In the genomic region with DNA sequence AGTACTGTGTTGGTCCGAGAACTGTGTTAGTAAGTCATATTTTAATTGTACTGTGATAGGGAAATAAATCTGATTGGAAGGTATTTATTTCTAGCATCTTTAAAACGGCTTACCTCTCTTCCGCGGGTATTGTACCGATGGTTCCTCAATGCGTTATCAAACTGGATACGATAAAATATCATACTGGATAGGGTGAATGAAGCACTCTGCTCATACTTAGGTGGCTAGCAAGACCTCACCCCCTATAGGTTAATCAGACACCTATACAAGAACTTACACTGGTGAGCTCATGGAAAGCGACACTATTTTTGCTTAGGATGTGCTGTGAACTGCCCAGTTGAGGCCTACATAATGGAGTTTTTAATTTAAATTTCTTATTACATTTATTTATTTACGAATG, we compare ENCODE assay signal across 9 mouse cellular contexts. TPM values are rescaled to one million over a fixed set of nuclear protein-coding genes. Genes with fewer than 3 reads are reported as not detected.
DNase-seq lines count a peak whose midpoint lies in the region; ATAC-seq lines count a peak whose summit lies in the region.
"Had no signal": no experiment of that assay in that cellular context is flagged by ENCODE, and none has a peak within 500 bp of the region (broad histone marks: within the 10 kb centered on the region; RNA-seq: fewer than 3 reads in every experiment).

No protein-coding gene starts in this region.

- peak overlapping the region; percentile 83 for H3K9ac ChIP-seq in kidney, embryonic 16.5 days (replicated peaks; ENCODE audit: low read length)
- H3K9ac ChIP-seq in hindbrain, embryonic 16.5 days (ENCODE audit: low read depth, low read length): peak overlapping the region; percentile 80
- H3K9ac ChIP-seq in midbrain, embryonic 15.5 days: peak overlapping the region; percentile 60

- H3K27ac ChIP-seq in kidney, embryonic 16.5 days (ENCODE audit: low read length): peak overlapping the region; percentile 99
- peak overlapping the region; percentile 96 for H3K27ac ChIP-seq in embryonic facial prominence, embryonic 10.5 days (replicated peaks)
- H3K27ac ChIP-seq in hindbrain, embryonic 16.5 days (ENCODE audit: low read depth, low read length): peak overlapping the region; percentile 100
- H3K27ac ChIP-seq in midbrain, embryonic 15.5 days: peak overlapping the region; percentile 98

- peak overlapping the region; percentile 90 for H3K4me2 ChIP-seq in kidney, embryonic 16.5 days (replicated peaks; ENCODE audit: low read depth, low read length)
- peak overlapping the region; percentile 61 for H3K4me2 ChIP-seq in hindbrain, embryonic 16.5 days (ENCODE audit: low read length)
- H3K4me2 ChIP-seq in midbrain, embryonic 15.5 days: peak overlapping the region; percentile 72

- WGBS in kidney, embryonic 16.5 days: 74% methylated on average over 9 of the region's 9 CpGs
- WGBS in embryonic facial prominence, embryonic 10.5 days: 78% methylated on average over 9 of the region's 9 CpGs
- 78% methylated on average over 9 of the region's 9 CpGs for WGBS in hindbrain, embryonic 16.5 days
- WGBS in midbrain, embryonic 15.5 days: 75% methylated on average over 9 of the region's 9 CpGs

- no peak for DNase-seq in kidney, postnatal 4 days
- DNase-seq in embryonic facial prominence, embryonic 10.5 days (ENCODE audit: low spot score): no peak
- DNase-seq in adrenal gland, adult 18-20 months (ENCODE audit: low spot score in 2 of 2): no peak
- DNase-seq in left cerebral cortex, adult 9 months (ENCODE audit: low spot score in 2 of 2): no peak
- no peak for DNase-seq in retina, embryonic 14.5 days (ENCODE audit: low spot score)
- DNase-seq: right cerebral cortex, postnatal 4 days had no signal

- H3K9me3 ChIP-seq in kidney, embryonic 16.5 days (ENCODE audit: low read length): no peaks in the 10 kb centered on the region
- H3K9me3 ChIP-seq in embryonic facial prominence, embryonic 10.5 days: no peaks in the 10 kb centered on the region
- no peaks in the 10 kb centered on the region for H3K9me3 ChIP-seq in hindbrain, embryonic 16.5 days (ENCODE audit: control insufficient read depth, low read length)
- no peaks in the 10 kb centered on the region for H3K9me3 ChIP-seq in midbrain, embryonic 15.5 days

- H3K4me3 ChIP-seq in kidney, embryonic 16.5 days (ENCODE audit: low read length): peak overlapping the region; percentile 85
- H3K4me3 ChIP-seq in embryonic facial prominence, embryonic 10.5 days: peak overlapping the region; percentile 74
- H3K4me3 ChIP-seq in hindbrain, embryonic 16.5 days (ENCODE audit: low read length): peak overlapping the region; percentile 62
- H3K4me3 ChIP-seq in midbrain, embryonic 15.5 days: peak overlapping the region; percentile 66

- no peaks in the 10 kb centered on the region for H3K27me3 ChIP-seq in kidney, embryonic 16.5 days (ENCODE audit: insufficient read depth, low read length)
- no peaks in the 10 kb centered on the region for H3K27me3 ChIP-seq in embryonic facial prominence, embryonic 10.5 days (replicated peaks; ENCODE audit: low read depth, poor library complexity, severe bottlenecking)
- H3K27me3 ChIP-seq in hindbrain, embryonic 16.5 days (replicated peaks; ENCODE audit: control insufficient read depth, insufficient read depth, low read length): no peaks in the 10 kb centered on the region
- no peaks in the 10 kb centered on the region for H3K27me3 ChIP-seq in midbrain, embryonic 15.5 days (replicated peaks)

- H3K36me3 ChIP-seq in kidney, embryonic 16.5 days (ENCODE audit: insufficient read depth, low read length): peaks cover 14% of the 10 kb centered on the region
- peaks cover 40% of the 10 kb centered on the region for H3K36me3 ChIP-seq in embryonic facial prominence, embryonic 10.5 days (replicated peaks)
- 0 out of 2 replicates have a peak, but pooled peaks cover 4% of the 10 kb centered on the region for H3K36me3 ChIP-seq in hindbrain, embryonic 16.5 days (ENCODE audit: control insufficient read depth, insufficient read depth, low read length)
- no peaks in the 10 kb centered on the region for H3K36me3 ChIP-seq in midbrain, embryonic 15.5 days (replicated peaks)

- ATAC-seq in kidney, embryonic 16.5 days (ENCODE audit: low FRiP score, low TSS enrichment): no peak
- no peak for ATAC-seq in hindbrain, embryonic 16.5 days
- ATAC-seq in midbrain, embryonic 15.5 days (replicated peaks): no peak

- peaks cover 21% of the 10 kb centered on the region for H3K4me1 ChIP-seq in kidney, embryonic 16.5 days (ENCODE audit: insufficient read depth, low read length)
- peaks cover 18% of the 10 kb centered on the region for H3K4me1 ChIP-seq in embryonic facial prominence, embryonic 10.5 days
- peaks cover 14% of the 10 kb centered on the region for H3K4me1 ChIP-seq in hindbrain, embryonic 16.5 days (ENCODE audit: control insufficient read depth, insufficient read depth, low read depth, low read length)
- peaks cover 22% of the 10 kb centered on the region for H3K4me1 ChIP-seq in midbrain, embryonic 15.5 days

RNA-seq across cellular contexts. Expression of a gene that starts 0.9 kb away (rescaled TPM):
- polyA plus RNA-seq in kidney, embryonic 16.5 days (2015; fragmentation: Nextera tagmentation; extraction: Ambion mirVana): 93.6 and 95.2 TPM in 2 replicates
- polyA plus RNA-seq in embryonic facial prominence, embryonic 10.5 days (2016; fragmentation: Nextera tagmentation; extraction: Ambion mirVana): 104 and 109 TPM in 2 replicates
- polyA plus RNA-seq in hindbrain, embryonic 16.5 days (2015; fragmentation: Nextera tagmentation; extraction: Ambion mirVana): 101 and 116 TPM in 2 replicates
- polyA plus RNA-seq in midbrain, embryonic 15.5 days (2015; fragmentation: Nextera tagmentation; extraction: Ambion mirVana): 106 and 109 TPM in 2 replicates
- total RNA-seq in adrenal gland, adult 18-20 months (2021): 10 to 100 TPM; 54.7 to 85.8 TPM

RNA-seq across cellular contexts. Expression of a gene that starts 1.2 kb away (rescaled TPM):
- polyA plus RNA-seq in kidney, embryonic 16.5 days (2015; fragmentation: Nextera tagmentation; extraction: Ambion mirVana): 56.3 and 58.0 TPM in 2 replicates
- 35.8 and 41.8 TPM in 2 replicates for polyA plus RNA-seq in embryonic facial prominence, embryonic 10.5 days (2016; fragmentation: Nextera tagmentation; extraction: Ambion mirVana)
- 47.7 and 48.3 TPM in 2 replicates for polyA plus RNA-seq in hindbrain, embryonic 16.5 days (2015; fragmentation: Nextera tagmentation; extraction: Ambion mirVana)
- 47.4 and 48.7 TPM in 2 replicates for polyA plus RNA-seq in midbrain, embryonic 15.5 days (2015; fragmentation: Nextera tagmentation; extraction: Ambion mirVana)
- total RNA-seq in adrenal gland, adult 18-20 months (2021): 10 to 100 TPM; 26.1 to 33.7 TPM

RNA-seq across cellular contexts. Expression of a gene that starts 52.2 kb away (rescaled TPM):
- 30.6 and 31.9 TPM in 2 replicates for polyA plus RNA-seq in kidney, embryonic 16.5 days (2015; fragmentation: Nextera tagmentation; extraction: Ambion mirVana)
- polyA plus RNA-seq in embryonic facial prominence, embryonic 10.5 days (2016; fragmentation: Nextera tagmentation; extraction: Ambion mirVana): 35.9 and 42.0 TPM in 2 replicates
- 75.3 and 97.1 TPM in 2 replicates for polyA plus RNA-seq in hindbrain, embryonic 16.5 days (2015; fragmentation: Nextera tagmentation; extraction: Ambion mirVana)
- 52.6 and 59.4 TPM in 2 replicates for polyA plus RNA-seq in midbrain, embryonic 15.5 days (2015; fragmentation: Nextera tagmentation; extraction: Ambion mirVana)
- total RNA-seq in adrenal gland, adult 18-20 months (2021): 10 to 100 TPM; 29.5 to 69.3 TPM
